Mouse (Mus musculus) liver, postnatal 0 days (tissue): ENCODE measurements around the gene Fgf15.

Experiments
- CTCF ChIP-seq: sonication (generic); IDR thresholded peaks from 2 replicates; pipeline ENCODE4 v1.5.1; 2016; ENCODE audit warnings: antibody characterized with exemption, low read depth
- EP300 ChIP-seq: IDR thresholded peaks from 2 replicates; pipeline ENCODE4 v1.6.1; 2016; ENCODE audit warnings: antibody characterized with exemption, low read depth, mild to moderate bottlenecking

GRCm38 (mm10) chr7:144847067-144847466 lies 49.3 kb upstream of the Fgf15 start, which contains the start of gene Fgf4:
- TF ChIP-seq CTCF, result no peak
- no peak for TF ChIP-seq EP300
